Mouse (Mus musculus) CH12.LX (cell line): Measurements from ENCODE around the gene Pla2g5.

Source experiments
- BHLHE40 ChIP-seq: IDR thresholded peaks from 2 replicates; pipeline ENCODE4 v1.6.1; 2011; ENCODE audit warnings: mild to moderate bottlenecking, low read depth, low read length, improper control_type of control experiment
- CTCF ChIP-seq, 2 experiments: IDR thresholded peaks in 1 of 2; conservative IDR thresholded peaks in 1 of 2; 2 replicates each; pipeline ENCODE4 v1.5.1; 2011 to 2012; ENCODE audit warnings: low read depth in 2 of 2, low read length in 2 of 2, improper control_type of control experiment in 1 of 2, inconsistent platforms in 1 of 2, mild to moderate bottlenecking in 1 of 2, moderate library complexity in 1 of 2
- PAX5 ChIP-seq: IDR thresholded peaks from 2 replicates; pipeline ENCODE4 v1.6.1; 2012; ENCODE audit warnings: low read length, inconsistent platforms, mixed read lengths

DNA sequence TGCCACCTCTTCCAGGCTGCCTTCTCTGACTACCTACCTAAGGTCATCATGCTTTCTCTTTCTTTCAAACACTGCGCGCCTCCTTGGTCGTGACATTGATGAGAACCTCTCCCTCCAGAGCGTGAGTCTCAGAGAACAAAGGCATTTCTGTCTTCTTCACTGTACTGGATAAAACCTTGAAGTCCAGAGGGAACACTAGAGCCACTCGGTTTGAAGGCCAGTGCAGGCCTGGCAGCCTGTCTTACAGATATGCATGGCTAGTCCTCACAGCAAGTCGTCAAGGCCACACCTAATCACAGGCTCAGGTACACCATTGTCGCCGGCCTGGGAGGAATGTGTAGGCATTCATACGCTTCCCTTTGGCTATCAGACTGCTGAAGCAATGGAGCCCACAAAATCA lies 47.1 kb downstream of the Pla2g5 start:
- no peak for TF ChIP-seq PAX5
- no peak for TF ChIP-seq CTCF (conservative IDR thresholded peaks at IDR 0.05 in 1 of 2, IDR thresholded peaks at IDR 0.05 in 1 of 2; ENCODE audit: low read depth in 2 of 2, low read length in 2 of 2)
- TF ChIP-seq BHLHE40, result no peak
